Mouse (Mus musculus): ENCODE results near the gene Atad2b. TPM values are rescaled to one million over a fixed set of nuclear protein-coding genes. Genes with fewer than 3 reads are reported as not detected.
"Not testable (repeated sequence)": the region's sequence is repeated elsewhere in the genome, so short reads cannot be mapped to it uniquely, and the experiment has no call there.

Gene Atad2b
- total RNA-seq (2021) = 10 to 100 TPM; 28.2 to 32.2 TPM

DNA sequence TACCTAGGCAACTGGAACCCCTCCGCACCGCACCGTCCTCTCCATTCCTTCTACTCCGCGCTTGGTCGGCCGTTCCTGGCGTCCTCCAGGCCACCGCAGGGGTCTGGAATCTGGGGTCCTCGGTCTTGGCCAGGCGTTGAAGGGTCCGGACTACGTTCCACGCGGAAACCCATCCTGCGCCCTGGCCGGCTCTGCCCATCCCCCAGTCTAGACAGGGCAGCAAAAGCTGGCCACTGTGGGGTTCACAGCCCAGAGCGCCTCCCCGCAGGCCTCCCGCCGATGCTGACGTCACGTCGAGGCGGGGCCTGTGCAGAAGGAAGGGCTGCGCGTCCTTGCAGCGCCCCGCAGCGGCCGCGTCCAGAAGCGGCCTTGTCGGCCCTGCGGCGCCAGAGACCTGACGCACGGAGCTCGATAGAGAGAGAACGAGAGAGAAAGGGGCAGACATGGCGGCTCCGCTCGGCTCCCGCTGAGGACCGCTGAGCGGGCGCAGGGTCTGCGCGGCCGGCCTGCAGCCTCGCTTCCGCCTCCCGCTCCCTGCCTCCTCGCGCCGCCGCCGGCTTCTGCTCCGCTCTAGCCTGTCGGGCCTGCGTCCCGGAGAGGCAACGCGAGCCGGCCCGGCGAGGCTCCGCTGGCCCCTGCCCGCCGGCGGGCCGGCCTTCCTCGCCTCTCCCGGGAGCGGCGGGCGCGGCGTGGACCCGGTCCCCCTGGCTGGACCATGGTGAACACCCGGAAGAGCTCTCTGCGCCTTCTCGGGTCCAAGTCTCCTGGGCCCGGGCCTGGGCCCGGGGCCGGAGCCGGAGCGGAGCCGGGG lies at the start of gene Atad2b:
Gene Atad2b (plus strand): TSS at position 360 of the 811 bp plus-strand sequence.
- peak; percentile 98 for DNase-seq

DNA sequence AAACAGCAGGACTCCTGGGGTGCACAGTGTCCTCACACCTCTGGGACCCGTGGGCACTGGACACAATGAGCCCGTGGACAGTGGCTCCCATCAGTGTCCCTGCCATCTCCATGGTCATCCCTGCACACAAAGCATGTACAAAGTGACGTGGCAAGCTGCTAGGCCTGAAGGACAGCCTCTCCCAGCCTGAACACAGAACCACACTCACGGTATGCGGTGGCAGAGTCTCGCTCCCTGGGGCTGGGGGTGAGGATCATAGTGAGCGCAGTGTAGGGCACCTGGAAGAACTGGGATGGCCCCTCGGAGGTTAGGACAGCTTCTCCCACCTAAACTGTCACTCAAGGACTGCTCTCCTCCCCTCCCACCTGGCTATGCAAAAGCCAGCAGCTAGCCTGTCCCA lies 48.2 kb upstream of the Atad2b start:
- no peak for DNase-seq

DNA sequence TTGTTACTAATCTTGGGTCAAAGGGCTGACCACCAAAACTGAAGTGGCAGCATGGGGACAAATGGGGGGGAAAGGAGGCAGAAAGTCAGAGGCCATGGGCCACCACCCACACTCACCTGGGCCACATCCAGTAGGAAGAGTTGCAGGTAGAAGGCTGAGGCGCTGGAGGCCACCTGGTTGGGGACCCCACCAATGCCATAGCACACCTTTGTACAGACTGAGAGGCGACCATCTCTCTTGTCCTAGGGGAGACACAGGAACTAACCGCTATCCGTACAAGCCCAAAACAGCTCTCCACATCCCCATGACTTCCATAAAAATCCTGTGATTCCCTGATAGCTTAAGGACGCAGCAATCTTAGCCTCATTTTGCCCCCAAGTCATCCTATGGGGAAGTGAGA lies 45.9 kb upstream of the Atad2b start:
- DNase-seq = no peak

DNA sequence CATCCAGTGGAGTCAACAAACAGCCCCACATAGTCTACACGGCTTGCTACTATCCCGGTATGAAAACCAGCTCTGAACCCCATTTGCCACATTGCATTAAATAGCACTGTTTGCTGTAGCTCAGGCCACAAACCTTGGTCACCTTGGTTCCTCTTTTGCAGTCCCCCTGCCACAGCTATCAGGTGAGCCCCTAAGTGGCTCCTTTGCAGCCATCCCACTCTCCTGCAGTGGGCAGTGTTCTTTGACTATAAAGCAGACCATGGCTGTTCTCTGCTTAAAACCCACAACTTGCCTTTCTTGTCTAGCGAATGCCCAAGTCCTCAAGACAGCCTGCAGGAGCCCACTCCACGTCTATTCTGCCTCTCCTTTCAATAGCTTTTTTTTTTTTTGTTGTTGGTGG lies 44.9 kb upstream of the Atad2b start:
- DNase-seq = no peak

DNA sequence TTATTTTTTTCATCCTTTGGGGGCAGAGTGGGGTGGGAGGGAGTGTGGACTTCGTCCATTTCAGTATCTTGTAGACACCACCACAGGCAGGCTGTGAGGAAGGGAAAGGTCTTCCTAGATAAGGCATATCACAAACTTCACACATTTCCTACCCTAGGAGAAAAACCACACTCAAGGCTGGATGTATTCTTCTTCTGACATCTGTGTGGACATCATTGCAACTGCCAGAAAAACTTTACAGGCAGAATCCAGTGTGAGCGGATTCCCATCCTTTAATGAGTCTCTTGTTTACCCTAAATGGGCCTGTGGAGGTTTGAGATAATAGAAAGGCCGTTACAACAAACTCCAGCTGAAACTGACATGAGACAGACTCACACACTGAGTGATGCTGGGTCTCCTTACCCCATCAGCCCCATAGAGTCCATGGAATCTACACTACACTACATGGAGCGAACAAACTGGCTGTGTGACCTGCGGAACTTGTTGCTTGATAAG lies 44.1 kb upstream of the Atad2b start:
- no peak for DNase-seq

GRCm38 (mm10) chr12:4873531-4873930 lies 43.6 kb upstream of the Atad2b start:
- DNase-seq = no peak

DNA sequence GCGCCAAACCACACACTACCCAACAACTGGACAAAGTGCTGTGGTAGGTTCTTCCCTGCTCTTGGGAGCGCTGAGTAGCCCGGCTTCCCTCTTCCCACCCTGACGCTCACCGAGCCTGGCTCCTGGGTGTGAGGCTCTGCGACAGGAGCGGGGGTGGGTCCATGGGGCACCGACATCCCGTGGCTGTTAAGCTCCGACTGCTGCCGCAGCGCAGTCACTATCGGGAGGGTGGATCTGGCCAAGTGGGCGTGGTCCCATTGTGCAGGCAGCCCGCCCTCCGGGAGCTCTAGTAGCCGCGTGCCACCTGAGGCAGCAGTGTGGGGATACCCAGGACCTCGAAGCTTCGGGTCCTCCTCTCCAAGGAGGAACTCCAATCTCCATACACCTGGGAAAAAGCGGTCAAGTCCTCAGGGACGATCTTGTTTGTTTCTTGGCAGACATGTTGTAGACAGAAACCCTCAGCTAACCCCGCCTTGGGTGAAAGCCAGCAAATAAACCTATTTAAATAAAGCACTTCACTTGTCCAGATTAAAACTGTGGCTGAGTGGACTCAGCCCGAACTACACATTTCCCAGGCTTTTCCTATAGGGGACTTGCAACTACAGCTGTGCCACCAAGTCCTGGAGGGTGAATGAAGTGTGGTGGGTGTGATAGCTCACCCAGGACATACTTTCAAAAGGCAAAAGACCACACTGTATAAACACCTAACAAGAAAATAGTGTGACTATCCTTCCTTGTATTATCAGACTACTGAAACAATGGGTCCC lies 42.8 kb upstream of the Atad2b start, which contains the start of gene Mfsd2b:
Gene Mfsd2b (minus strand): TSS at position 199 of the 767 bp plus-strand sequence.
- DNase-seq = peak; percentile 80

DNA sequence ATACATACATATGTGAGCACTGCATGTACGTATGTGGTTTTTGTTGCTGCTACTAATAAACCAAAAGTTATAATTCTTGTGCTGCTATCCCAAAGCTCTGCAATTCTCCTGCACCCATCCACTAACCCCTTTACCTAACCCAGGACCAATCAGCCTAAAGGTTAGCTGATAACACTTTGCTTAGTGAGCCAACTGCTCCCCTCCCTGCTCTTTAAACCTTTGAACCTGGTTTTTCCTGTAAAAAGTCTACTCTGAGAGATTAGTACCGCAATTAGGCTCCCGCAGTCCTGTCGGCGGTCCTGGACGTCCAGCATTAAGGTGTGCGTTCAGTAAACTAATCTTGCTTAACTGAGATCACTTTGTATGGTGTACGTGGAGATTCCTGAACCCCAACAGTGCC lies 41.5 kb upstream of the Atad2b start:
- DNase-seq = no peak

- DNase-seq = no peak
Measured at GRCm38 (mm10) chr12:4878296-4878783, 38.8 kb upstream of the Atad2b start.

DNA sequence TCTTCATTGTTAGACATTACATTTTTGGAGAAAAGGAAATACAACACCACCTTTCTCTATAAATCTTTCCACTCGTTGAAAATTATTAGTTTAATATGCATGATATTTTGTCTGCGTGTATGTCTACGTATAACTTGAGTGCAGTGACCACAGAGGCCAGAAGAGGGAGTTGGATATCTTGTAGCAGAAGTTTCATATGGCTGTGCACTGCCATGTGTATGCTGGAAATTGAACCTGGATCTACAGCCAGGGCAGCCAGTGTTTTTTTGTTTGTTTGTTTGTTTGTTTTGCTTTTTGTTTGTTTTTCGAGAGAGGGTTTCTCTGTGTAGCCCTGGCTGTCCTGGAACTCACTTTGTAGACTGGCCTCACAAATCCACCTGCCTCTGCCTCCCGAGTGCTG lies 38.1 kb upstream of the Atad2b start:
- no peak for DNase-seq

DNA sequence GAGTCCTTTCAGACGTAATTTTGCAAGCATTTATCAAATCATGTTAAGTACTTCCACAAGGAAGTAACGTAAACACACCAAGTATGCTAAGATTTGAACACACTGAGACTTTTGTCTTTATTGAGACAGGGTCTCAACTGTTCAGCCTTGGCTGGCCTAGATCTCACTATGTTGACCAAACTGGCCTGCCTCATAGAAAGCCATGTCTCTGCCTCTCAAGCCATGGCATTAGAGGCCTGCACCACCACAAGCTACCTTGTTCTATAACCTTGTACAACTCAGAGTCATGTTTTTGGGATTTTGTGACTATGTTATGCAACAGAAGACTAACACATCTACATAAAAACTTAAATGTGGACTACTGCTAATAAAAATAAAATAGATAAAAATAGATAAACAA lies 35.1 kb upstream of the Atad2b start:
- DNase-seq = no peak

GRCm38 (mm10) chr12:4885062-4885461 lies 32.1 kb upstream of the Atad2b start:
- no peak for DNase-seq

- DNase-seq = not testable (repeated sequence)
Measured at GRCm38 (mm10) chr12:4886581-4886980, 30.6 kb upstream of the Atad2b start.

GRCm38 (mm10) chr12:4888739-4889138 lies 28.4 kb upstream of the Atad2b start:
- DNase-seq = no peak

- DNase-seq = no peak
Measured at GRCm38 (mm10) chr12:4889251-4889650, 27.9 kb upstream of the Atad2b start.

DNA sequence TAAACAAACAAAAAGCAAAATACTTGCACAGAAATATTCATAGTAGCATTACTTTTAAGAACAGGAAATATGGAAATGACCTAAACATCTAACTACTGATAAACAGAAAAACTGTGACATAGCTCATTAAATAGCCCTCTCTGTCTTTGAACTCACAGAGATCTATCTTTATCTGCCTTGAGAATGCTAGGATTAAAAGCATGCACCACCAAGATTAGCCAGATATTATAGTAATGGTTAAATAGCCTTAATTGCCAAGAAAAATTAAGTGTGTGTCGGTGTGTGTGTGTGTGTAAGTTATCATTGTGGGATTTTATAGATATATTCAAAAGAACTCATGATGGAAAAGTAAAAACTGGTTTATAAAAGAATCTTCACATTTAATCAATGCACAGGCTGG lies 27.3 kb upstream of the Atad2b start:
- no peak for DNase-seq

DNA sequence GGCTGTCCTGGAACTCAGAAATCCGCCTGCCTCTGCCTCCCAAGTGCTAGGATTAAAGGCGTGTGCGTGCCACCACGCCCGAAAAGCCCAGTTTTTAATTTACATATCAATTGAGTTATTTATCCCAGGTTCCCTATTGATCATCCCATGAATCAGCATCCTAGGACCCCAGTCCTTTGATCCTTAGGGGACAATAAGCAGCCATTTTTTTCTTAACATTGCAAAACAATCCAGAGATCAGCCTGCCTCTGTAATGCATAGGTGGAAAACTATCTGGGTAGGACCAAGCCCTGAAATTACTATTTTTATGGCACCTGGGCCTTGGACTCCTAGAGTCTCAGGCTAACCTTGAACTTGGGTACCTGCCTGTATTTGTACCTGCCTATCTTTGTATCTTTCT lies 19.1 kb upstream of the Atad2b start:
- DNase-seq = no peak

DNA sequence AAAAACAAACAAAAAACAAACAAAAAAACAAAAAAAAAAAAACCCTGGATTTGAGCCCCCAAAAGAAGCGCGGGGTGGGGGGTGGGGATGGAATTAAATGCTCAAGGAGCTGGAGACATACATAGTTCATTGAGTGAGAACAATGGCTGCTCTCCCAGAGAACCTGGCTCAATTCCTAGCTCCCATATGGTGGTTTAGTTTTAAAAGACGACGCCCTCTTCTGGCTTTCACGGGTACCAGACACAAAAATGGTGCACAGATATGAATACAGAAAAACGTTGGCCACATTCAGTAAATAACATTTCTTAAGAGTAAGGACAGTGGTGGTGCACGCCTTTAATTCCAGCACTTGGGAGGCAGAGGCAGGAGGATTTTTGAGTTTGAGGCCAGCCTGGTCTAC lies 11.2 kb upstream of the Atad2b start:
- peak; percentile 11 for DNase-seq

- no peak for DNase-seq
Measured at GRCm38 (mm10) chr12:4906476-4906875, 10.7 kb upstream of the Atad2b start.

GRCm38 (mm10) chr12:4906951-4907906 lies 9.9 kb upstream of the Atad2b start, which contains the start of gene Ubxn2a:
Gene Ubxn2a (minus strand): TSS chr12:4907705.
- peak; percentile 97 for DNase-seq

DNA sequence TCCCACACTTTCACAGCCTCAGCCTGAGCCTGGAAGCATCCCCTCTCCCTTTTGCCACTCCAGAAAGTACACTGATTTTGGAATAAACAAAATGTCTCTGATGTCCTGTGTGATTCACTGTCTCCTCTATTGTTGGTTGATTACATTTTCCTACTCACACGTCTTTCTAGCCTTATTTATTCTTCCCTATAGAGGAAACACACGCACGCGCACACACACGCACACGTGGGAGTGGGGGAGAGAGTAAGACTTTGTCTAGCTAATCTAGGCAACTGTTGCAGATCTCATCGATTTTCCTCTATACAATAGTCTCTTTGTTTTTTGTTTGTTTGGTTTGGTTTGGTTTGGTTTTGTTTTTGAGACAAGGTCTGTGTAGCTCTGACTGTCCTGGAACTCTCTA lies 8.8 kb upstream of the Atad2b start:
- no peak for DNase-seq

DNA sequence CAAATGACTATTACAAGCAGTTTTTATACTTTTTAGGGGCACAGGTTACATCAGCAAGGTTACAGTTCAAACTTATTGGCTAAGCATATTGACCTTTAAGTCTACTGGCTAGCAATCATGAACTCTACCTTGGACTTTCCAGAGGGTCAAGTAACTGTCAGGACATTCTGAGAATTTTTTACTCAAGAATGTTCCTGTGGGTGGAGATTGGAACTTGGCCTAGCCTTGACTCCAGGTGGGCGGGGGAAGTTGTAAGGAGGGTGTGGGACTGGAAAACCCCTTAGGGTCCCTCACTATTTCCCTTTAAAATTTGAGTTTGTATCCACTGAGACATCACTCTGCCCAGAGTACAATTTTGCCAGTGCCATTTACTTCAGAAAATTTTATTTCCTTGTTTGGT lies 6.7 kb upstream of the Atad2b start:
- DNase-seq = not testable (repeated sequence)
